Mouse (Mus musculus): ENCODE results near the gene Tomt. TPM values are rescaled to one million over a fixed set of nuclear protein-coding genes. Genes with fewer than 3 reads are reported as not detected.

Gene Tomt
- polyA plus RNA-seq, 1 experiment: not detected

- no peak overlapping the region for H3K27ac ChIP-seq (ENCODE audit: insufficient read depth, low read depth, low read length)
- WGBS: 86% methylated on average over 4 of the region's 4 CpGs
- no peak for TF ChIP-seq POLR2A (IDR thresholded peaks at IDR 0.05; ENCODE audit: insufficient read depth, low read depth, low read length)
- TF ChIP-seq CTCF (IDR thresholded peaks at IDR 0.05; ENCODE audit: insufficient read depth, low read depth, low read length): no peak
- H3K4me1 ChIP-seq (ENCODE audit: control insufficient read depth, insufficient read depth, low read length): no peaks in the 10 kb centered on the region
- H3K4me3 ChIP-seq (ENCODE audit: insufficient read depth, low read depth, low read length): no peak overlapping the region
These were observed 17.7 kb downstream of the Tomt start for GRCm38 (mm10) chr7:101888460-101888859.

GRCm38 (mm10) chr7:101886274-101886673, 19.9 kb downstream of the Tomt start:
- 90% methylated on average over 6 of the region's 6 CpGs for WGBS
- no peak for TF ChIP-seq CTCF (IDR thresholded peaks at IDR 0.05; ENCODE audit: insufficient read depth, low read depth, low read length)
- no peak for TF ChIP-seq POLR2A (IDR thresholded peaks at IDR 0.05; ENCODE audit: insufficient read depth, low read depth, low read length)
- Histone ChIP-seq H3K4me1 (ENCODE audit: control insufficient read depth, insufficient read depth, low read length) (no peaks in the 10 kb centered on the region), H3K4me3 (ENCODE audit: insufficient read depth, low read depth, low read length) (no peak overlapping the region), H3K27ac (ENCODE audit: insufficient read depth, low read depth, low read length) (no peak overlapping the region)

- no peak overlapping the region for H3K27ac ChIP-seq (ENCODE audit: insufficient read depth, low read depth, low read length)
These were observed 22.0 kb downstream of the Tomt start for GRCm38 (mm10) chr7:101884160-101884559.

GRCm38 (mm10) chr7:101882413-101883154, 23.6 kb downstream of the Tomt start:
- Histone ChIP-seq H3K27ac (ENCODE audit: insufficient read depth, low read depth, low read length) (no peak overlapping the region), H3K4me3 (ENCODE audit: insufficient read depth, low read depth, low read length) (no peak overlapping the region), H3K4me1 (ENCODE audit: control insufficient read depth, insufficient read depth, low read length) (no peaks in the 10 kb centered on the region)
- TF ChIP-seq POLR2A (IDR thresholded peaks at IDR 0.05; ENCODE audit: insufficient read depth, low read depth, low read length) (no peak), CTCF (IDR thresholded peaks at IDR 0.05; ENCODE audit: insufficient read depth, low read depth, low read length) (no peak)
- WGBS: 67% methylated on average over 9 of the region's 9 CpGs

More at GRCm38 (mm10) chr7:101884160-101884559, 22.0 kb downstream of the Tomt start:
- WGBS: 100% methylated on average over 4 of the region's 4 CpGs
- no peaks in the 10 kb centered on the region for H3K4me1 ChIP-seq (ENCODE audit: control insufficient read depth, insufficient read depth, low read length)
- TF ChIP-seq CTCF (IDR thresholded peaks at IDR 0.05; ENCODE audit: insufficient read depth, low read depth, low read length): no peak
- TF ChIP-seq POLR2A (IDR thresholded peaks at IDR 0.05; ENCODE audit: insufficient read depth, low read depth, low read length): no peak
- no peak overlapping the region for H3K4me3 ChIP-seq (ENCODE audit: insufficient read depth, low read depth, low read length)

GRCm38 (mm10) chr7:101880855-101881254, 25.3 kb downstream of the Tomt start:
- H3K4me3 ChIP-seq (ENCODE audit: insufficient read depth, low read depth, low read length): no peak overlapping the region
- TF ChIP-seq CTCF (IDR thresholded peaks at IDR 0.05; ENCODE audit: insufficient read depth, low read depth, low read length) (no peak), POLR2A (IDR thresholded peaks at IDR 0.05; ENCODE audit: insufficient read depth, low read depth, low read length) (no peak)
- no peak overlapping the region for H3K27ac ChIP-seq (ENCODE audit: insufficient read depth, low read depth, low read length)
- WGBS: 72% methylated on average over 4 of the region's 4 CpGs
- H3K4me1 ChIP-seq (ENCODE audit: control insufficient read depth, insufficient read depth, low read length): no peaks in the 10 kb centered on the region

- no peaks in the 10 kb centered on the region for H3K4me1 ChIP-seq (ENCODE audit: control insufficient read depth, insufficient read depth, low read length)
- TF ChIP-seq CTCF (IDR thresholded peaks at IDR 0.05; ENCODE audit: insufficient read depth, low read depth, low read length) (no peak), POLR2A (IDR thresholded peaks at IDR 0.05; ENCODE audit: insufficient read depth, low read depth, low read length) (no peak)
- WGBS: 97% methylated on average over 1 of the region's 1 CpGs
- H3K4me3 ChIP-seq (ENCODE audit: insufficient read depth, low read depth, low read length): no peak overlapping the region
- H3K27ac ChIP-seq (ENCODE audit: insufficient read depth, low read depth, low read length): no peak overlapping the region
These were observed 30.2 kb downstream of the Tomt start for GRCm38 (mm10) chr7:101875978-101876377.

GRCm38 (mm10) chr7:101871296-101871695, 34.9 kb downstream of the Tomt start:
- Histone ChIP-seq H3K4me3 (ENCODE audit: insufficient read depth, low read depth, low read length) (no peak overlapping the region), H3K4me1 (ENCODE audit: control insufficient read depth, insufficient read depth, low read length) (peaks cover 3% of the 10 kb centered on the region; the same call in 1 of the 2 replicates), H3K27ac (ENCODE audit: insufficient read depth, low read depth, low read length) (no peak overlapping the region)
- WGBS: 88% methylated on average over 3 of the region's 3 CpGs
- TF ChIP-seq POLR2A (IDR thresholded peaks at IDR 0.05; ENCODE audit: insufficient read depth, low read depth, low read length) (no peak), CTCF (IDR thresholded peaks at IDR 0.05; ENCODE audit: insufficient read depth, low read depth, low read length) (no peak)

- no peak within 1 kb of the TSS for H3K4me3 ChIP-seq (ENCODE audit: insufficient read depth, low read depth, low read length)
- WGBS: 91% methylated on average over 2 of the region's 2 CpGs
- no peak for TF ChIP-seq POLR2A (IDR thresholded peaks at IDR 0.05; ENCODE audit: insufficient read depth, low read depth, low read length)
- no peak for TF ChIP-seq CTCF (IDR thresholded peaks at IDR 0.05; ENCODE audit: insufficient read depth, low read depth, low read length)
These were observed 35.5 kb downstream of the Tomt start, which contains the start of gene Folr1 for GRCm38 (mm10) chr7:101870629-101871028. Folr1 (minus strand) TSS chr7:101870788.

GRCm38 (mm10) chr7:101869163-101869500, 37.0 kb downstream of the Tomt start:
- WGBS: 65% methylated on average over 7 of the region's 7 CpGs
- no peak for TF ChIP-seq CTCF (IDR thresholded peaks at IDR 0.05; ENCODE audit: insufficient read depth, low read depth, low read length)
- no peak for TF ChIP-seq POLR2A (IDR thresholded peaks at IDR 0.05; ENCODE audit: insufficient read depth, low read depth, low read length)
- H3K4me3 ChIP-seq (ENCODE audit: insufficient read depth, low read depth, low read length): no peak overlapping the region
- peaks cover 3% of the 10 kb centered on the region; the same call in 1 of the 2 replicates for H3K4me1 ChIP-seq (ENCODE audit: control insufficient read depth, insufficient read depth, low read length)
- H3K27ac ChIP-seq (ENCODE audit: insufficient read depth, low read depth, low read length): no peak overlapping the region

More at GRCm38 (mm10) chr7:101870629-101871028, 35.5 kb downstream of the Tomt start, which contains the start of gene Folr1:
- Histone ChIP-seq H3K4me1 (ENCODE audit: control insufficient read depth, insufficient read depth, low read length) (peaks cover 3% of the 10 kb centered on the region; the same call in 1 of the 2 replicates), H3K27ac (ENCODE audit: insufficient read depth, low read depth, low read length) (no peak within 1 kb of the TSS)

All from olfactory bulb, adult 2 months (tissue).